Mouse (Mus musculus): ENCODE measurements around the gene Suds3. TPM values are rescaled to one million over a fixed set of nuclear protein-coding genes. Genes with fewer than 3 reads are reported as not detected.
A peak's percentile ranks its signal among the peaks of the same experiment; 100 is the strongest.

The Suds3 gene
- polyA plus RNA-seq, 1 experiment: 57.1 TPM

DNA sequence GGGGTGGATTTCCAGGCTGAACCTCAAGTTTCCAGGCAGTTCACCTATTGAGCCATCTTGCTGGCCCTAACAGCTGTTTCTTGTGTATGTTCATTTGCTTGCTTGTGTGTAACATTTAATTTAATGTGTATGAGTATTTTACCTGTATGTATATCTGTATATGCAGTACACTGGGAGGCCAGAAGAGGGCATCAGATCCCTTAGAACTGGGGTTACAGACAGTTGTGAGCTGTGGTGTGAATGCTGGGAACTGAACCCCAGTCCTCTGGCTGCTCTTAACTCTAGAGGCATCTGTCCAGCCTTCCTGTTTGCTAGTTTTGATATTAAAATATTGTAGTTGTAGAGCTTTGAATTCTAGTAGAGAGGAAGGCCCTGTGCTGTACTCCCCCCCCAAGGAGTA is 37.0 kb upstream of the Suds3 start:
- Histone ChIP-seq H3K4me1 (ENCODE audit: control insufficient read depth, insufficient read depth, low read length) (peaks cover 2% of the 10 kb centered on the region; the same call in 1 of the 2 replicates), H3K4me3 (replicated peaks; ENCODE audit: extremely low read depth, low read depth, low read length) (no peak overlapping the region)
- TF ChIP-seq POLR2A (IDR thresholded peaks at IDR 0.05; ENCODE audit: borderline replicate concordance, extremely low read depth, low read depth, low read length) (no peak), CTCF (IDR thresholded peaks at IDR 0.05; ENCODE audit: insufficient read depth, low read length) (no peak)
- no peak for DNase-seq

- DNase-seq: no peak
- 79% methylated on average over 5 of the region's 5 CpGs for WGBS
These were observed 34.2 kb upstream of the Suds3 start for GRCm38 (mm10) chr5:117150068-117150467.

DNA sequence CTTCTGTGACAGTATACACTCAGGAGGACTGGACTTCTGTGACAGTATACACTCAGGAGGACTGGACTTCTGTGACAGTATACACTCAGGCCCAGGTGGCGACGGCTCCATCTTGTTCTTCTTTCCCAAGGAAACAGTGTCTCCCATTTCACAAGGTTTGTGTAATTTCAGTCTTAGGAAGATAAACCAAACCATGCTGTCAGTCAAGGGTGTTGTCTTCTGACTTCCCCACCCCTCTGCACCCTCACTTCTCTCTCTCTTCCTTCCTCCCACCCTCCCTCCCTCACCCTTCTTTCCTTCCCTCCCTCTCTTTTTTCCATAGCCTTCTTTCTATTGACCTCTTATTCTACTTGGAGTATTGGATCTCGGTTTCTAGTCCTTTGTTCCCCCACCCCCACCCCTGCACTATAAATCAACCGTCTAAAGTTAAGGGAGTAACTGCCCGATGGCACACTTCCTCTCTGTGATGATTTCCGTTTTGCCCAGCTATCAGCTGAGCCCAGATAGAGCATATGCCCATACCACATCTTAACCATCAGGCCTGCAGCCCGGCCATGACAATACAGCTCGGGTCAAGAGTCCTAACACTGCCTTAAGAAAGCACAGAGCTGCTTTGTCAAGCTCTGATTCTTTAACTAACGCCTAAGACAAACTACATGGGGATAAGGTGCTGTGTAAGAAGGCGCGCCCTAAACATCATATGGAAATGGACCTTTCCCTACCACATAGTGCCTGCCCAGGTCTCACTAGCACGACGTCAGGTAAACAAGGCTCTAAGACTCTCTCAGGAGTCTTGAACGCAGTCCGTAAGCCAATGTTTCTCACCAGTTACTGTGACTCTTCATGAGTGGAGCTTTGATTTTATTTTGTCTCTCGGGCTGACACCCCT is 33.4 kb upstream of the Suds3 start:
- WGBS: 58% methylated on average over 16 of the region's 16 CpGs
- no peaks in the 10 kb centered on the region for H3K4me1 ChIP-seq (ENCODE audit: control insufficient read depth, insufficient read depth, low read length)
- TF ChIP-seq CTCF (IDR thresholded peaks at IDR 0.05; ENCODE audit: insufficient read depth, low read length) (no peak), POLR2A (IDR thresholded peaks at IDR 0.05; ENCODE audit: borderline replicate concordance, extremely low read depth, low read depth, low read length) (no peak)
- H3K4me3 ChIP-seq (replicated peaks; ENCODE audit: extremely low read depth, low read depth, low read length): no peak overlapping the region
- DNase-seq: no peak

More at GRCm38 (mm10) chr5:117150068-117150467, 34.2 kb upstream of the Suds3 start:
- TF ChIP-seq CTCF (IDR thresholded peaks at IDR 0.05; ENCODE audit: insufficient read depth, low read length): no peak
- no peak for TF ChIP-seq POLR2A (IDR thresholded peaks at IDR 0.05; ENCODE audit: borderline replicate concordance, extremely low read depth, low read depth, low read length)
- Histone ChIP-seq H3K4me1 (ENCODE audit: control insufficient read depth, insufficient read depth, low read length) (no peaks in the 10 kb centered on the region), H3K4me3 (replicated peaks; ENCODE audit: extremely low read depth, low read depth, low read length) (no peak overlapping the region)

DNA sequence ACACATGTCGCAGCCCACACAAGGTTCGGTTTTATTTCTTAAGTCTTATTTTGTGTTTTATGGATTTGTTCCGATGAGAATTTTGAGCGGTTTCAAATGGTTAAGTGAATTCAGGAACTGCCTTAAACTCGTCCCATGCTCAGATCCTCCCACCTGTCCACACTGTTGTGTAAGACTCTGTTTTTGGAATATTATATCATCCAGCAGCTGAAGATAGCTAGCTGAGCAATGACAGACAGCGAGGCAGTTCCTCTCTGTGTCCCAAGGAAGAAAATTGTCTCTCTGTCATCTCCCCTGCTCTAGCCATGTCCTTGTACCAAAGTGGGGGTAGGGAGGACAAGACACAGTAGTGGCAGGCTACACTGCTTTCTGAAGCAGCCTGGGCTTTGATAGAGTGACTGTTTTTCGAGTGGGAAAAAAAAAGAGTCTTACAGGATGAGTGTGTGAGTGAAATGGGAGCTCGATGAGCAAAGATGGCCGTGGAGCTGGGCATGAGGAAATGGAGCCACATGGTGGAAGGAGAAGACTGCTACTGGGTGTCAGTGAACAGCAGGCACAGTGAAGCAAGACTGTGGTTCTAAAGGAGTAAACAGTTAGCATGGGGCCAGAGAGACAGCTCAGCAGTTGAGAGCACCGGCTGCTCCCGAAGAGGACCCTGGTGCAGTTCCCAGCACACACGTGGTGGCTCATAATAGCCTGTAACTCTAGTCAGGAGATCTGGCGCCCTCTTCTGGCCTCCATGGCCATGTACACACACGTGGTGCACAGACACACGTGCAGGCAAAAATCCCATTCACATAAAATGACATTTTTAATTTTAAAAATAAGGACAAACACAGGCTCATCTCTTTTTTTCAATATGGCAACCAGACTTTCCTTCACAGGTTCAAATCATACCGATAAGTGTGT is 31.5 kb upstream of the Suds3 start:
- Histone ChIP-seq H3K4me1 (ENCODE audit: control insufficient read depth, insufficient read depth, low read length) (no peaks in the 10 kb centered on the region), H3K4me3 (replicated peaks; ENCODE audit: extremely low read depth, low read depth, low read length) (no peak overlapping the region)
- TF ChIP-seq POLR2A (IDR thresholded peaks at IDR 0.05; ENCODE audit: borderline replicate concordance, extremely low read depth, low read depth, low read length) (no peak), CTCF (IDR thresholded peaks at IDR 0.05; ENCODE audit: insufficient read depth, low read length) (no peak)
- DNase-seq: no peak
- WGBS: 86% methylated on average over 16 of the region's 16 CpGs

DNA sequence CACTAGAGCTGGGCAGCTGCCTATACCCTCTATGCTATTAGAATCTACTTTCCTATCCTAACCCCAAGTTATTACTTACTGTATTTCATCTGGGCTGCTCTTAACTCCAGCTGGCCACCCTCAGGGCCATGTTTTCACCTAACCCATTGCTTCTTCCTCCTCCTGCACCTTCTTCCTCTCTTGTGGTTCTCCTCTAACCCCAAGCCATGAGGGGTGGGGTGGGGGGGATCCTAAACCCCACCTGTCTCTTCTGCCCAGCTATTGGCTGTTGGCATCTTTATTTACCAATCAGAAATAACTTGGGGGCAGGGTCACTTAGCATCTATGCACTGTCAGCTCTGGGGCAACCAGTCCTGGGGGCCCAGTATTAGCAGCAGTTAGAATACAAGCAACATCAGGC is 30.3 kb upstream of the Suds3 start:
- no peak for DNase-seq
- TF ChIP-seq CTCF (IDR thresholded peaks at IDR 0.05; ENCODE audit: insufficient read depth, low read length): no peak
- TF ChIP-seq POLR2A (IDR thresholded peaks at IDR 0.05; ENCODE audit: borderline replicate concordance, extremely low read depth, low read depth, low read length): no peak
- H3K4me1 ChIP-seq (ENCODE audit: control insufficient read depth, insufficient read depth, low read length): no peaks in the 10 kb centered on the region
- H3K4me3 ChIP-seq (replicated peaks; ENCODE audit: extremely low read depth, low read depth, low read length): no peak overlapping the region

DNA sequence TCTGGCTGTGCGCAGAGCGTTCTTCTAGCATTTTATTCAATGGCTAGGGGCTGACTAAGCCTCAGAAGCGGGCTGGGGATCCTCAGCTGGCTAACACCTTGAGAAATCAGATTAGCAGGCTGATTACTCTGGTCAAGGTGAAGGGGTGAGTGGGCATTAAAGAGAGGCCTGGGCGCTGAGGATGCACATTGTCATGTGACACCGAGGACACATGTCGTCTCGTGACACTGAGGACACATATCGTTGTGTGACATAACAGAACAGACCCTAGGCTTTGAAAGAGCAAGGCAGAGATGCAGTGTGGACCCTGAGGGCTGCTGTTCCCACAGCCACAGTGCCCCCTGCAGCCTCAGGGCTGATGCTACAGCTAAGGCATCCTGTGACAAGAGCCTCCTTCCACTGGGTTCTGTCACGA is 27.8 kb upstream of the Suds3 start:
- Histone ChIP-seq H3K4me3 (replicated peaks; ENCODE audit: extremely low read depth, low read depth, low read length) (no peak overlapping the region), H3K4me1 (ENCODE audit: control insufficient read depth, insufficient read depth, low read length) (peaks cover 3% of the 10 kb centered on the region)
- TF ChIP-seq CTCF (IDR thresholded peaks at IDR 0.05; ENCODE audit: insufficient read depth, low read length) (peak; percentile 90), POLR2A (IDR thresholded peaks at IDR 0.05; ENCODE audit: borderline replicate concordance, extremely low read depth, low read depth, low read length) (no peak)
- 49% methylated on average over 9 of the region's 9 CpGs for WGBS
- DNase-seq: no peak

- TF ChIP-seq POLR2A (IDR thresholded peaks at IDR 0.05; ENCODE audit: borderline replicate concordance, extremely low read depth, low read depth, low read length) (no peak), CTCF (IDR thresholded peaks at IDR 0.05; ENCODE audit: insufficient read depth, low read length) (no peak)
- Histone ChIP-seq H3K4me1 (ENCODE audit: control insufficient read depth, insufficient read depth, low read length) (peaks cover 23% of the 10 kb centered on the region), H3K4me3 (replicated peaks; ENCODE audit: extremely low read depth, low read depth, low read length) (no peak overlapping the region)
- DNase-seq: no peak
- WGBS: 36% methylated on average over 7 of the region's 7 CpGs
These were observed 24.5 kb upstream of the Suds3 start for GRCm38 (mm10) chr5:117140374-117140773.

DNA sequence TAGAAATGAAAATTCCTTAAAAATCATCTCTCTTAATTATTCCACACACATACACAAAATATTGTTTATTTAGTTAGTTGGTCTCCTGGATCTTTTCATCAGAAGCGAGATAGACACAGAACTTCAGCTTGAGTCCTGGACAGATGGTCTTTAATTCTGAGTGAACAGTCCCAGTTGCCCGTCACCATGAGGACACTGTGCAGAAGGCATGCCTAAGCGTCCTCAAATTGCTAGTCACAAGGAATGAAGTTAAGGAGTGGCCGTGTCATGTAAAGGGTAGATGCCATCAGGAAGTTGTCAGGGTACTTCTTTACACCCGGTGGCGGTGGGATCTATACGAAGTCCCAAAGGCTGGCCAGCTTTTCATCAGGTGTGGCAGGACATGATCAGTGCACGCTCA is 23.9 kb upstream of the Suds3 start:
- H3K4me3 ChIP-seq (replicated peaks; ENCODE audit: extremely low read depth, low read depth, low read length): no peak overlapping the region

DNA sequence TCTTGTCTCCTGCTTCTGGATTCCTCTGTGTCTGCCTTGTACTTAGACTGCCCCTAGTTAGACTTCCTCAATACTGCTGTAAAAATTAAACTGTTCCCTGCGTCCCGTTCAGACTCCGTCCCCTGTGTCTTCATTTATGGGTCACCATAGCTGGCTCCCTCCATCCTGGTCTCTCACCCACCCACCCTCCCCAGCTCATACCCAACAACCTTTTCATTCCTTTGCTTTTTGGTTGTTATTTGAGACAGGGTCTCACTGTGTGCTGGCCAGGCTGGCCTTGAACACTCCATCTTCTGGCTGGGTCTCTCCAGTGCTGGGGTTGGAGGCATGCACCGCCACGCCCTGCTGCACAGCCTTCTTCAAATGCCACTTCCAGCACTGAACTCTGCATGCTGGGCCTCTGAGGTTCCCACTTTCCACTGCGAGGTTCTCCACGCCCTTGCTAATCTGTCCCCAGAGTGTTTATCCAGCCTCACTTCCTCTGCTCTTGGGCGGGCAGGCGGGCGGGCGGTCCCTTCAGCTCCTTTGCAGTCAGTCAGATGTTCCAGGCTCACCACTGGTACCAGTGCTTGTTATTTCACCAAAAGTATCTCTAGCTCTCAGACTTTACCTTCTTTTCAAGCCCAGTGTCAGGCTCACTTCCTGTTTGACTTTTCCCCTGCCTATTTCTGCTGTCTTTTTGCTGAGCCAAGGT is 22.5 kb upstream of the Suds3 start:
- Histone ChIP-seq H3K4me3 (replicated peaks; ENCODE audit: extremely low read depth, low read depth, low read length) (no peak overlapping the region), H3K4me1 (ENCODE audit: control insufficient read depth, insufficient read depth, low read length) (peaks cover 24% of the 10 kb centered on the region)
- peak; percentile 51; the same call in 1 of the 2 replicates for TF ChIP-seq POLR2A (IDR thresholded peaks at IDR 0.05; ENCODE audit: borderline replicate concordance, extremely low read depth, low read depth, low read length)
- TF ChIP-seq CTCF (IDR thresholded peaks at IDR 0.05; ENCODE audit: insufficient read depth, low read length): no peak
- 32% methylated on average over 11 of the region's 11 CpGs for WGBS
- DNase-seq: peak; percentile 64

More for the DNA sequence above, 23.9 kb upstream of the Suds3 start:
- TF ChIP-seq CTCF (IDR thresholded peaks at IDR 0.05; ENCODE audit: insufficient read depth, low read length) (no peak), POLR2A (IDR thresholded peaks at IDR 0.05; ENCODE audit: borderline replicate concordance, extremely low read depth, low read depth, low read length) (no peak)
- peaks cover 24% of the 10 kb centered on the region for H3K4me1 ChIP-seq (ENCODE audit: control insufficient read depth, insufficient read depth, low read length)
- 57% methylated on average over 8 of the region's 8 CpGs for WGBS
- no peak for DNase-seq

Data from lung, adult 2 months (tissue).